Mouse (Mus musculus): ENCODE data around the gene Nxnl1.

DNA sequence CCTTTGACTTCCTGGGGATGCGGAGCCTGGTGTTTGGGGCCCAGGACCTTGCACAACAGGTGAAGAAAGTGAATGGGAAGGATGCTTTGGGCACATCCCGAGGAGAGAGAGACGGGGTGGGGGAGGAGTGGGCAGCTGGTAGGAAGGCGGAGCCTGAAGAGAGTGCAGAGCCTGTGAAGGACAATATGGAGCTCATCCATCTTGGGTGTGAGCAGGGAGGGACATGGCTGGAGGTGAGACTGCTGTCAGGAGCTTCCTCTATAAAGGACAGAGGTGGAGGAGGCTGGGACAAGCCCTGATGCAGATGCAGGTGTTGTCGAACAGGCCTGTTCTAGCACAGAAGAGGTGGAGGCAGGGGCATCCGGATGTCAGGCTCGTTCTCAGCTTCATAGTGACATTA, 37.6 kb upstream of the Nxnl1 start:
- TF ChIP-seq CHD2 (IDR thresholded peaks at IDR 0.05; ENCODE audit: low read depth, low read length) (no peak), ZC3H11A (IDR thresholded peaks at IDR 0.05; ENCODE audit: borderline replicate concordance, low read depth, low read length) (no peak), ZNF384 (IDR thresholded peaks at IDR 0.05; ENCODE audit: low read depth, low read length) (no peak), HCFC1 (IDR thresholded peaks at IDR 0.05; ENCODE audit: borderline replicate concordance, insufficient read depth, low read length) (no peak), MAFK (IDR thresholded peaks at IDR 0.05; ENCODE audit: insufficient read depth, low read depth, low read length) (no peak)
